Mouse (Mus musculus) 3T3-L1 (cell line): ENCODE measurements around the gene Syngr2.

Source experiments
- DNase-seq: peaks from one replicate; pipeline ENCODE4 v3.0.0-alpha.2; 2015; ENCODE audit warnings: low read depth, low spot score

The Syngr2 gene

GRCm38 (mm10) chr11:117809407-117810311, at the start of gene Syngr2, which contains the start of gene Gm20708:
Gene Syngr2, plus strand, starts transcription at chr11:117809668.
Gene Gm20708, plus strand, starts transcription at chr11:117809668.
- peak; percentile 63 for DNase-seq

- no peak for DNase-seq
Observed at GRCm38 (mm10) chr11:117760374-117761119, 48.9 kb upstream of the Syngr2 start.

GRCm38 (mm10) chr11:117761801-117762200, 47.7 kb upstream of the Syngr2 start:
- no peak for DNase-seq

GRCm38 (mm10) chr11:117762246-117762645, 47.2 kb upstream of the Syngr2 start:
- no peak for DNase-seq

GRCm38 (mm10) chr11:117764319-117764718, 45.1 kb upstream of the Syngr2 start:
- DNase-seq, result no peak

- DNase-seq, result no peak
Observed at GRCm38 (mm10) chr11:117765361-117765760, 44.1 kb upstream of the Syngr2 start.

GRCm38 (mm10) chr11:117766275-117766674, 43.2 kb upstream of the Syngr2 start:
- DNase-seq, result no peak

- no peak for DNase-seq
Observed at GRCm38 (mm10) chr11:117768725-117769682, 40.5 kb upstream of the Syngr2 start.

GRCm38 (mm10) chr11:117769683-117770047, 39.8 kb upstream of the Syngr2 start:
- DNase-seq, result no peak

GRCm38 (mm10) chr11:117770407-117770806, 39.1 kb upstream of the Syngr2 start:
- DNase-seq, result no peak

- DNase-seq, result no peak
Observed at GRCm38 (mm10) chr11:117772352-117772751, 37.1 kb upstream of the Syngr2 start.

- DNase-seq, result no peak
Observed at GRCm38 (mm10) chr11:117774925-117775324, 34.5 kb upstream of the Syngr2 start.

- no peak for DNase-seq
Observed at GRCm38 (mm10) chr11:117775540-117775939, 33.9 kb upstream of the Syngr2 start.

GRCm38 (mm10) chr11:117776085-117776792, 33.2 kb upstream of the Syngr2 start:
- no peak for DNase-seq

GRCm38 (mm10) chr11:117777111-117777510, 32.4 kb upstream of the Syngr2 start:
- no peak for DNase-seq

- DNase-seq, result no peak
Observed at GRCm38 (mm10) chr11:117778031-117778430, 31.4 kb upstream of the Syngr2 start.

GRCm38 (mm10) chr11:117778851-117779433, 30.5 kb upstream of the Syngr2 start:
- DNase-seq, result peak; percentile 57

- DNase-seq, result peak; percentile 68
Observed at GRCm38 (mm10) chr11:117779434-117780198, 29.9 kb upstream of the Syngr2 start.

GRCm38 (mm10) chr11:117780199-117780515, 29.3 kb upstream of the Syngr2 start:
- DNase-seq, result no peak
